Mouse (Mus musculus): ENCODE results near the gene 4930518I15Rik.
"Not testable (repeated sequence)": the region's sequence is repeated elsewhere in the genome, so short reads cannot be mapped to it uniquely, and the experiment has no call there.

The 4930518I15Rik gene

DNA sequence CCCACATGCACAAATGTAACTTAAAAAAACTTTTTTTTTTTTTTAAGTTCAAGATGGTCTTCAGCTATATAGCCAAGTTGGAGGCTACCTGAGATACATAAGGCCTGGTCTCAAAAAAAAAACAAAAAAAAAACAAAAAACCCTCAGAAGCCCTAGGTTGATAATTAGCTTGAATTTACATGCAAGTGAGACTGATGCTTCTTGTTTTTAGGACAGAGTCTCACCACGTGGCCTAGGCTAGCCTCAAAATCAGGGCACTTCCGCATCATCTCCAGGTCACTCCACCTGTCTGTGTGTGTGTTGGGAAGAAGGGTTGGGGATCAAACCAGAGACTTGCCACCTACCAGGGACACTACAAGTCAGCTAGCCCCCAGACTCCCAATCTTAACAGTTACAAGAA is at the start of gene 4930518I15Rik:
Gene 4930518I15Rik, minus strand, starts transcription at position 112 of the 400 bp plus-strand sequence.
- no peak for DNase-seq

DNA sequence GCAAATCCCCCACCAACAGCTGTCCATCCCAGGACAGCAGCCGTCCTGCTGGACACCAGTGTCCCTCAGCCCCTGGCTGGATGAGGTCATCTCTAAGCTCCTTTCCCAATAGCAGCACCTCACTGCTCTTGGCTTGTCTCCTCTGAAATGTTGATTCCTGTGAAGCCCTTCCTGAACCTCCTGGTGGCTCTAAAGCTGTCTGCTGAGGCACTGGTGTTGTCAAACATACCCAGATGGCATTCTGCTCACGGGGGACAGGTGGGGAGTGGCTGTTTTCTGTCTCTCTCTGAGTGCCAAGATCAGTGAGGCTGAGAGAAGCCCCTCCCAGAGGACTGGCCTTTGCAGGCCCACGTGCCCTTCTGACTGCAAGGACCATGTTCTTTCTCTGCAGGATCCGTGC is 48.2 kb upstream of the 4930518I15Rik start:
- DNase-seq, result peak; percentile 72

DNA sequence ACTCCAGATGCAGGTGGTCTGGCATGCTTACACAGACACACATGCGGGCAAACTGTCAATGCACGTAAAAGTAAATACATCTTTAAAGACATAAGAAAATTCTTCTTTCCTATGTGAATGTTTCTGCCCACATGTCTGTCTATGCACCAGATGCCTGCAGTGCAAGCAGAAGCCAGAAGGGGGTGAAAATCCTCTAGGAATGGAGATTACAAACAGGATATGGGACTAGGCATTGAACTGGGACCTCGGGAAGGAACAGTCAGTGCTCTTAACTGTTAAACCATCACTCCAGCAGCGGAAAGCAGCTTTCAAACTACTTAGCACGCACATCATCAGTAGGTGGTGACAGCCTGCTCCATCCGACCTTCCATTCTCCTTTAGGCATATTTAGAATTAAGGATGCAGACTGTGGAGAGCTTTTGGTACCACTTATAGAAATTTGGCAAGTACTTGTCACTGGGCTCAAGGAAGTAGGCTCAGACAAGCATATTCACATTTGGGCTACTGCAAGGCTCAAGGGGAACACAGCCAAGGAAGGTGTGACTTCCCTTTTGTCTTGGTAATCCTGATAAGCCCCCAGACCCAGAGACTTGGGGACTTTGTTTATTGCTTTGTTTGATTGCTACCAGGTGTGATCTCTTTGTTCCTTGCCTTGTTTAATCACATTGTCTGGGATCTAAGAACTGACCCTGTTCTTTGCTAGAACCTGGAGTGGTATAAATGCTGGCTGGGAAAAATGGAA is 47.4 kb upstream of the 4930518I15Rik start:
- DNase-seq, result peak; percentile 70

DNA sequence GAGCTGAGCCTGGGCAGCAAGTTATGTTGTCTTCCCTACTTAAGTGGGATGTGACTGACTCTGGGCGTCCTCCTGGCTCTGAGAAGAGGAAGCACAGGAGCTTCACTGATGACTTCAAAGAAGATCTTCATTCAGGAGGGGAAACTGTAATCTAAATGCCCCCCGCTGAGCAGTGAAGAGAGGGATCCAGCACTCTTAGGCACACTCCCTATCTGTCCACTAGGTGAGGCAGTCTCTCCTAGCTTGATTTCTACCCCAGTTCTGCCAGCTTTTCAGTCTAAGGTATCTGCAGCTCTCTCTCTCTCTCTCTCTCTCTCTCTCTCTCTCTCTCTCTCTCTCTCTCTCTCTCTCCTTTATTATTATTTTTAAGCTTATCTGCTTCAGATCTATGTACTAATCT is 45.6 kb upstream of the 4930518I15Rik start:
- DNase-seq, result no peak

DNA sequence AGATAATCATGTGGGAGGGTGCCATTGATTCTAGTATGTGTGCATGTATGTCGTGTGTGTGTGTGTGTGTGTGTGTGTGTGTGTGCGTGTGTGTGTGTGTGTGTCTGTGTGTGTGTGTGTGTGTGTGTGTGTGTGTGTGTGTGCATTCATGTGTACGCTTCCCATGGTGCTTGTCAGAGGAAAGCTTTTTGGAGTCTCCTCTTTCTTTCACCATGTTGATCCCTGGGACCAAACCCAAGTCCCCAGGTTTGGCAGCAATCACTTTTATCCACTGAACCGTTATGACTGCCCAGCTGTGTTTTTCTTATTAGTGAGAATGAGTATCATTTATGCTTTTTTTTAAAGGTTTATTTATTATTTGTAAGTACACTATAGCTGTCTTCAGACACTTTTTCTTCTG is 44.7 kb upstream of the 4930518I15Rik start:
- not testable (repeated sequence) for DNase-seq

DNA sequence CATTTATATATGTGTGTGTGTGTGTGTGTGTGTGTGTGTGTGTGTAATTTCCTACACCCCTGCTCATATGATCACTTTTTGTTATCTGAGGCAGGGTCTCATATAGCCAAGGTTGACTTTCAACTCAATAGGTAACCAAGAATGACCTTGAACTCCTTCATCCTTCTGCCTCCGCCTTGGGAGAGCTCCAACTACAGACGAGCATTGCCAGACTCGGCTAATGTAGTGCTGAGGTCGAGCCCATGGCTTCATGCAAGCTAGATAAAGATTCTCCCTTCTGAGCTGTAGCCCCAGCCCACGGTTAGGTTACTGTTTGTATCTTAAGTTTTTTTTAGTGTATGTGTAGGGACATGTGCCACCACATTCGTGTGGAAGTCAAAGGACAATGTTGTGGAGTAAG is 44.1 kb upstream of the 4930518I15Rik start:
- DNase-seq, result no peak

DNA sequence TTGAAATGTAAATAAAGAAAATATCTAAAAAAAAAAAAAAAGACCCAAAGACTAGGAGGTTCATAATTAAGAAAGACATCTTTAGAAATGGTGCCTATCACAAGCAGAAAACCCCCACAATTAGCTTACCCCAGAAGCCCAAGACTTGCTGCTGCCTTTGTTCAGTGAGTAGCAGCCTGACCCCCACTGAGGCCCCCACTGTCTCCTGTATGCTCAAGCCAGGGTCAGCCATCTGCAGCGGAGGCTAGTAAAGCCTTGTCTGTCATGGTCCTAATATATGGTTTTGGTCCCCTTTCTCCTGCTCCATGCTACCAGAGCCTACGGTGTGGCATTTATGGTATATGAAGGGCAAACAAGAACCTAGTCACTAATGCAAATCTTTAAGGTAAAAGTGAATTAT is 43.6 kb upstream of the 4930518I15Rik start:
- no peak for DNase-seq

DNA sequence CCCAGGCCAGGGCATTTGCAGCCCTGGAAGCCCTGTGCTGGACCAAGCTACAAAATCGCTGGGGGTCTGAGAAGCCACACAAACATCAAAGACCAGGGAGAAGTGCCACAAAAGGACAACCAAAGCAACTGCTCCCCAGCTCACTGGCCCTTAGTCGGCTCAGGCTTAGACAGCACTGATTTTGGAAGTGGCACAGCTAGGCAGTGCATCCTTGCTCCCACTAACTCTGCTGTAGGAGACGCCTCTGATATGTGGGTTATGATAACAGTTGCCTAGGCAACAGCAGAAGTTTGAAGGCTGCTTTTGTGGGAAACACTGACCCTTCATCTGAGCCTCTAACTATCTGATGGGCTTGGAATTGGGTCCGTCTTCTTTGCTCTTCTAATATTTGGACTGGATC is 41.4 kb upstream of the 4930518I15Rik start:
- DNase-seq, result no peak

DNA sequence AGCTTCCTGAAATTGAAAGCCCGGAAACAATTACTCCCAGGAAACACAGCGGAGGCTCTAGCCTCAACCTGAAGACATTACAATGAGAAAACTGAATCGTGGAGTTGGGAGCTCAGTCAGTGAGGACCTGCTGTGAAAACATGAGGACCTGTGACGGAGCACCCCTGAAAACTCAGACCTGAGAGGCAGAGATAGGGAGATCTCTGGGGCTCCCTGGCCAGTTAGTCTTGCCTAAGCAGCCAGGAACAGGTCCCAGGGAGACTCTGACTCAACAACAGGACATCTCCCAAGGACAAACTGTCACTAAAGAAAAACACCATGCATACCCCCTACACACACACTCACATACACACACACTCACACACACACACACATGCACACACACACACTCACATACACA is 40.6 kb upstream of the 4930518I15Rik start:
- no peak for DNase-seq

DNA sequence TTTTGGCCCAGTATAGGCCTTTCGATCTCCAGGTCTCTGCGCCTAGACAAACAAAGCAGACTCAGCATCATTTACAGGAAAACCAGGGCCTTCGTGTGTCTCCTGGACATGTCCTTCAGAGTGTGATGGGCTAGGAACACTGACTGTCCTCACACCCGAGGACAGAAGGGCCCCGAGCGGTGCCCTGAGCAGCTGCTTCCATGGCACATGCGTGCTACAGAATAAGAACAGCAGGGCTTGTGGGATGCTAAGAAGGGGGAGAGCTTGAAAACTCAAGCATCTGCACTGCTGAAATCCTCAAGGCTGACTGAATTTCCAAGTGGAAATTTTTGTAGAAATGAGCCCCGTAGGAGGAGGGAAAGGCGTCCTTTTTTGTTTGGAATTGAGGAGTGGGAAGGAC is 39.3 kb upstream of the 4930518I15Rik start:
- no peak for DNase-seq

DNA sequence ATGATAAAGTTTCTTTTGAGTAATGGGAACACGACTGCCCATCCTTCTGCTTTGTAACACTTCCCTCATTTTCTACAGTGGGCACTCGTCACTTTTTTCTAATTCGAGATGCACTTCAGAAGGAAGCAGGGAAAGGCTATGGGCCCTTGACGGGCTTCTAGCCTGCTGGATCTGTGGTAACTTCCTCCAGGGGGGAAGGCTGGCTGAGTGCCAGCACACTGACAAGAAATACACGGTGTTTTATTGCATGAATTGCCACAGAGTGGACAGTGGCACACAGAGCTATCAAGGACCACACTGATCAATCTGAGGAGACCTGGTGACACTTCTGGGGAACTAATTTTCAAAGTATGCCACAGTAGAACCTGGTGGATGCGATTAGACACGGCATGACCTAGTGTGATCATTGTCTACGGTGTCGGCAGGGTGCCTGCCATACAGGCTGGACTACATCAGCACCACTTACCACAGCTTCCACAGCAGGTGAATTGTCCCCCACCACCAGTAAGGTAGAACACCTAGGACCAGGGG is 38.7 kb upstream of the 4930518I15Rik start:
- no peak for DNase-seq

DNA sequence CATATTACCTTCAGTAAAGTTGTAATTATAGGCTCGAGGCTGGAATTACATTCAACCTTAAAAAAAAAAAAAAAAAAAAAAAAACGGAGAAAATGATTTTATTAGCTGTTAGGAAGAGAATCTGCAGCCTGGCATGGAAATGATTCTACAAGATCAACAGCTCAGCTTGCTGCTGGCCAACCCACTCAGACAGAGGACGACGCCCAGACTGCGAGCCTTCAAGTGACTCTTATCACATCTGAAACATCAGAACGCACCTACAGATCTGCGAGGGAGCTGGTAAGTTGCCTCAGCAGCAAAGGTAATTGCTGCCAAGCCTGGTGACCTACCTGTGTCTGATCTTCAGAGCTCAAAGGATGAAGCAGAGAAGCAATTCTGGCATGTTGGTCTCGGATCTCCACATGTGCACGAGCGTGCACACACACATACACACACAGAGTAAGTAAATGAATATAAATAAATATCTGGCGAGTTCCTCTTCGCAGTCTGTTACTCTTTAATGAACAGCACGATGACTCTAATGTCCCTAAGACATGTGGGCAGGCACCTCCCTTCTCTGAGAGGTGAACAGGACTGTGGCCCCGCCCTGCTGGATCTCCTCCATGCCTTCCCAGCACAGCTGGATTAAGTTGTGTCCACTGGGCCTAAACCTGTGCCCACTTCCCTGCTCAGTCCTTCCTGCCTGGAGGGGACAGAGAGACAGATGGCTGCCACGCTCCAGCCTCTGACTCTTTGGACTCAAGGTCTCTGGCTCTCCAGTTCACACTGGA is 36.9 kb upstream of the 4930518I15Rik start:
- no peak for DNase-seq

DNA sequence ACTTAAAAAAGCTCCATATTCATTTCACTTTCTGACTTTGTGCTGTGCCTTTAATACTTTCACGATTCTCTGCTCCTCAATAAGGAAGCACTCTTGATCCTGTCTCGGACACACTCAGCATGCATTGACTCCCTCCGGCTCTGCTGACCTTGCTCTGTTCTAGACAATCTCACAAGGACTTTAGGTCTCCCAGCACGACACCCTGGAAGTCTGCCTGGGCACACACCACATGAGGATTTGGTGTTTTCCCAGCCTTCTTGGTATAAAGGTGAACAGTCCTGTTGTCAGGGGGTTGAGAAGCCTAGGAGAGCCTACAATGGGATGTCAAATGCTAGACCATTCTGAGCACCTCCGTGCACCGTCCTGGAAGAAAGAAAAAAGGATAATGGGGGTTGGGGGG is 35.1 kb upstream of the 4930518I15Rik start:
- DNase-seq, result no peak

DNA sequence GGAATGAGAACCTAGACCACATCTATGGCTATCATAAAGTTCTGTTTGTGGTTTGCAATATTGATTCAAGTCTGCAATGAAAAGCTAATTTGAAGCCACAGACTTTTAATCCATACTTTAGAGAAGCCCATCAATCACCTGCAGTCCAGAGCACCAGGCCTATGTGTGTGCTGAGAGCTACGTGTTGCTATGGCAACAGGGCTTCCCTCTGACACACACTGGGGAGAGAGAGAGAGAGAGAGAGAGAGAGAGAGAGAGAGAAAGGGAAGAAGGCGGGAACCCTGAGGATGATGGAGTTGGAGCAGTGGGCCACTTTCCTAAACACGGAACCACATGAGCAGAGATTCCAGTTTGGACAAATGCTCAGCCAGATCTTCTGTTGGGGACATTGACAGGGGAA is 34.5 kb upstream of the 4930518I15Rik start:
- DNase-seq, result no peak

DNA sequence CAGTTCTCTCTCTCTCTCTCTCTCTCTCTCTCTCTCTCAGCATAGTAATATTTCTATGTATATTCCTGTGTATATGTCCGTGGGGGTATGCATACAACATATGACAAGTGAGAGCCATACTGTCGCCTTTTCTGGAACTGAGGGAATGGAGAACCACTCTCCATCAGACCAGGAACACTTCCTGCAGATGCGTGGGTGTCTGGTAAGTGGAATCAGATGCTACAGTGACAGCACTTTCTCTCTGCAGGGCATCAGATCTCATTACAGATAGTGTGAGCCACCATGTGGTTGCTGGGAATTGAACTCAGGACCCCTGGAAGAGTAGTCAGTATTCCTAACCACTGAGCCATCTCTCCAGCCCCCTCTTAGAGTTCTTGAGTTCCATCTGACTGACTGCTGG is 30.7 kb upstream of the 4930518I15Rik start:
- DNase-seq, result no peak

DNA sequence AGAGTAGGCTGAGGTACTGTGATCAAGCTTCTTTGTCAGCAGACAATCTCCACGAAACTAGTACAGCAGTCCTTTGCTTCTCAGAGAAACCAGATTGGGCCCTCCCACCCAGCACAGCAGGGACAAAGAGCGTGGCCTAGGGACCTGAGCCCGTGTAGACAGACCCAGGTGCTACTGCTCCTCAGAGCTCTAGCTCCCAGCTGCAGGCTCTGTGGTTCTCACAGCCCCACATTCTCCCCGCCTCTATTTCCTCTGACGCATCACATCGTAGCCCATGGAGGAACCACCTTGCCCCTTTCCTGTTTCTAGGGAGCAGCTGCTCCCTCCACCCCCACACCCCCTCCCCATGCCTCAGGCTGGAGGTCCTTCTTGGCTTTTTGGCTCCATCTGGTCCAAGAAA is 29.3 kb upstream of the 4930518I15Rik start, which contains the start of gene Sla2:
Gene Sla2, minus strand, starts transcription at position 176 of the 400 bp plus-strand sequence.
- no peak for DNase-seq

DNA sequence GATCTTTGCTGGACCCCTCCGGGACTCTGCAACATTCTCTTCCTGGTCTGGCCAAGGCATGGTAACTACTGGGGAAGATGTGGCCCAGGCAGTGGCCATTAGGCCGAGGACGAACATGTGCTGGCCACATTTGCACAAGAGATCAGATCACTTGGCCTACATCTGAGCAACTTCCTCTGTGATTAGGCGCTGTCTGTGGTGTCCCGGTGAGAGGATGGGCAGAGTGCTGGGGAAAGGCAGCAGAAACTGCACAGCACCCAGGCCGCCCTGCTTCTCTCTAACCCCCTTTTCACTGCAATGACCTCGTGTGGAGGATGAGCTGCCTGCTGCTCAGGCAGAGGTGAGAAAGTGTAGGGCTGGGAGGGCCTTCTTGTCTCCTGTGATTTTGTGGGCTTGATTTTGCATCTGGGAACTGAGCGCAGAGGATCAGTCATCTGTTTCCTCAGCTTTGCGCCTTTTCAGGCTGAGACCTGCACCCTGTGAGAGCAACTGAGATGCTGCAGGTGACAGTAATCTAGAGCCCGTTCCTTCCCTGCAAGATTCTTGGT is 28.4 kb upstream of the 4930518I15Rik start:
- DNase-seq, result no peak

DNA sequence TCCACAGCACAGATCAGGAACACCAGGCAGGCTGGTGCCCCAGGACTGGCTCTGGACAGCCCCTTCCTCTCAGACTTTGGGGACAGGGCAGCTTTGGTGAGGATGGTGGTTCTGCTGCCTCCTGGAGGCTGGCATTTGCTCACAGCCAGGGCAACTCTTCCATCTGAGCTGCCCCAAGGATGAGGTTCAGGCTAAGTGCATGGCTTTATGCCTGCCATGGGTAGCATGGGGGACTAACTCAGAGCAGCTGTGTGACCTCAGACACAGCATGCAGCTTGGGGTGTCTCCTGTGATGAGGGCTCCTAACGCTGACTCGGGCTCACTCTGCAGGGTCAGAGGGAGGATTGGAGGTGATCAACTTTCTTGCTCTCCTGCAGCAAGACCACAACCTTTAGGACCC is 27.9 kb upstream of the 4930518I15Rik start:
- not testable (repeated sequence) for DNase-seq

DNA sequence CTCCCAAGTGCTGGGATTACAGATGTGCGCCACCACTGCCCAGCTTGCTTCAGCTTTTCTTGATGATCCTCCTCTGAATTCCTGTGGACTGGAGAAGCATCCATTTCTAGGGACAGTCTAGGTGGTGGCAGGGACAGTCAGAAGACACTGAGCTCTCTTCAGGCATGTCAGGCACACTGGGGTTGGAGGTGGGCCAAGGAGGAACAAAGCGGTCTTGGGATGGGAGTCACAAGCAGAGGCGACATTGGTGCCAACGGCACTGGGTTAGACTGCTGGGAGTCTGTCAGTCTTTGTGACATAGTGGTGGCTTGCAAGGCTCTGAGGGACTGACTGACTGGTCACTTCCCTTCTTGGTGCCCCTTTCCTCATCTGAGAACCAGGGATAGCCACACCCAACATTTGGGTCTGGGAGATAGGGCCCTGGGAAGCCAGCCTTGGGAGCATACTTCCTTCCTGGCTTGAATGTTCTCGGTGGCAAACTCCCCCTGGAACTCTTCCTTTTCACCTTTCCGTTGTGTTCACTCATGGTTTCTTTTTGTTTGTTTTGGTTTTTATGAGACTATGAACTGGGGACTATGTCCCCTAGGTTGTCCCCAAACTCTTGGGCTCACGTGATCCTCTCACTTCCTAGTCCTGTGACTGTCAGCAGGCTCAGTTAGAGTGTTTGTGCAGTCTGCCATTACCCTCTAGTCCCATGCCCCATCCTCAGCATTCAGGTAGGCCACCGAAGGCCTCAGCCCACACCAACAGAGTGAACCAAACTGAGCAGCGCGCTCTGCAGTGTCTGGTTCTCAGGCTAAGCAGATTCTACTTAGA is 26.9 kb upstream of the 4930518I15Rik start:
- DNase-seq, result no peak

DNA sequence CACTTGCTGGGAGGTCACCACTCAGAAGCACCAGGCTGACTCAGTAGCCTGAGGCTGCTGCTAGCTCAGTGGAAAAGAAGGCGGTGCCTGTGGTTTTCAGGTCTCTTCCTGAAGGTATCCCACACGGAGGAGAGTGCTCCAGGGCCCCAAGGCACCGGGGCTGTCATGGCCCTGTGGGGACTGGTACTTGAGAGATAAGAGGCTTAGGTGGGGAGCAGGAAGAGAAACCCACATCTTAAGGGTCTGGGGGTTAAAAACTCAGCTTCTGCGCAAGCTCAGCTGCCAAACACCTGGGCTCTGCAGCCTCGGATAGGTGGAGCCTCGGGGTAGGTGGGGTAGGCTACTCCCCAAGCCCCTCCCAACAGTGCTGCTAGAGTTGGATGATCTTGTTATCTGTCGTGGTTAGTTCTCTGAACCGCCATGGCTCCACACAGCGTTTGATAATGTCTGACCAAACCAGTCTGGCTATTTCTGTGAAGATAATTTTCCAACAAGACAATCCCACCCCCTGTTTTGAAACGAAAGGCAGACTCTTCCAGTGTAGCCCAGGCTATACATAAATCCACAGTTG is 24.8 kb upstream of the 4930518I15Rik start:
- no peak for DNase-seq

DNA sequence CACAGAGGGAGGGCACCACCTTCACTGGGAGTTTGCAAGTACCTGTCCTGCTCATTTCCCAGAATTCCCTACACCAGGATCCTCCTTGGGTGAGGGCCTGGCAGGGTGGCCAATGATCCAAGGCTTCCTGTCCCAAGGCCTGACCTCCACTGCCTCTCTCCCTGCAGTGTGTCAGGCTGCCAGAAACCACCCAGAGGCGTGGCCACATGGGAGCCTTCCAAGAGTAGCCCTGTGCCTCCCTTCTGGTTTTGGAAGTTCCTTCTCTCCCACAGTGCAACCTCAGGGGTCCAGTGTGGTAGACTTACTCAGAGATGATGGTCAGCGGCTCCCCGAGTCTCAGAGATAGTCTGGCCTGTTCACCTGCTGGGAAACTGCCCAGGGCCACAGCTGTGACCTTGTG is 21.8 kb upstream of the 4930518I15Rik start:
- DNase-seq, result no peak

DNA sequence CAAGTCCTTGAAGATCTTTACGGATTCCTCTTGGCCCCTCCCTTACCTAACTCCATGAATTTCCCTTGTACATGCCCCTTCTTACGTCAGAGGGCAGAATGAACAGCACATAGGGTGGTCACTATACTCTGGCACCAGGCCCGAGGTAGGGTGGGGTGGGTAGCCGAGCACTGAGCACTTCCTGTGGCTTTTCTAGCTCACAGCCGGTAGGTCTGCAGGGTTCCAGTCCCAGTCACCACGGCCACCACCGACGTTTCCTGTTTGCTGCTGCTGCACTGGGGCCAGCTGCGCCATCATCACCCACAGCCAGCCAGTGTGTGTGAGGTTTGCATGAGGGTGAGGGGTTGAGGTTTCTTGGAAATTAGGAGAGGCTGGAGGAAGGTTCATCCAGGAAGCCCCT is 20.0 kb upstream of the 4930518I15Rik start:
- DNase-seq, result no peak
